Mouse (Mus musculus) liver, postnatal 0 days (tissue): ENCODE measurements around the gene Gm29609.

Source experiments
- CTCF ChIP-seq: sonication (generic); IDR thresholded peaks from 2 replicates; pipeline ENCODE4 v1.5.1; 2016; ENCODE audit warnings: antibody characterized with exemption, low read depth
- EP300 ChIP-seq: IDR thresholded peaks from 2 replicates; pipeline ENCODE4 v1.6.1; 2016; ENCODE audit warnings: antibody characterized with exemption, low read depth, mild to moderate bottlenecking

- TF ChIP-seq EP300 = no peak
- no peak for TF ChIP-seq CTCF
Observed at GRCm38 (mm10) chr5:31203866-31204265, 24.2 kb upstream of the Gm29609 start.
